Mouse (Mus musculus) splenic B cell, adult 2 months (primary cell): ENCODE data around the gene St3gal5.

Source experiments
- DNase-seq: peaks from one replicate; pipeline ENCODE4 v3.0.0-alpha.2; 2011; ENCODE audit warnings: low read depth, low spot score
- H3K27me3 ChIP-seq: 2 replicates; pipeline ENCODE4 v1.6.1; 2012; ENCODE audit warnings: mild to moderate bottlenecking, low read length, moderate library complexity, mixed read lengths; ENCODE audit not compliant: control insufficient read depth, poor library complexity, insufficient read depth, severe bottlenecking
- H3K36me3 ChIP-seq: 2 replicates; pipeline ENCODE4 v1.6.1; 2012; ENCODE audit warnings: mild to moderate bottlenecking, low read length, moderate library complexity, mixed read lengths; ENCODE audit not compliant: control insufficient read depth, poor library complexity, insufficient read depth, severe bottlenecking

Gene St3gal5

GRCm38 (mm10) chr6:72179562-72180502 is 82.4 kb downstream of the St3gal5 start:
- Histone ChIP-seq H3K27me3 (no peaks in the 10 kb centered on the region), H3K36me3 (no peaks in the 10 kb centered on the region)
- DNase-seq, result no peak

GRCm38 (mm10) chr6:72184576-72184975 is 87.2 kb downstream of the St3gal5 start:
- H3K27me3 ChIP-seq, result no peaks in the 10 kb centered on the region
- DNase-seq, result no peak
- H3K36me3 ChIP-seq, result no peaks in the 10 kb centered on the region

- DNase-seq, result peak; percentile 76
These were observed 88.6 kb downstream of the St3gal5 start for GRCm38 (mm10) chr6:72185893-72186490.

GRCm38 (mm10) chr6:72186809-72187208 is 89.4 kb downstream of the St3gal5 start:
- Histone ChIP-seq H3K27me3 (no peaks in the 10 kb centered on the region), H3K36me3 (no peaks in the 10 kb centered on the region)
- DNase-seq, result no peak

More at GRCm38 (mm10) chr6:72185893-72186490, 88.6 kb downstream of the St3gal5 start:
- no peaks in the 10 kb centered on the region for H3K36me3 ChIP-seq
- H3K27me3 ChIP-seq, result no peaks in the 10 kb centered on the region

- DNase-seq, result no peak
- Histone ChIP-seq H3K36me3 (no peaks in the 10 kb centered on the region), H3K27me3 (no peaks in the 10 kb centered on the region)
These were observed 91.9 kb downstream of the St3gal5 start for GRCm38 (mm10) chr6:72189061-72189863.

GRCm38 (mm10) chr6:72190120-72190519 is 92.7 kb downstream of the St3gal5 start:
- no peaks in the 10 kb centered on the region for H3K36me3 ChIP-seq
- no peak for DNase-seq
- H3K27me3 ChIP-seq, result no peaks in the 10 kb centered on the region

GRCm38 (mm10) chr6:72190577-72190976 is 93.2 kb downstream of the St3gal5 start:
- no peak for DNase-seq
- no peaks in the 10 kb centered on the region for H3K36me3 ChIP-seq
- no peaks in the 10 kb centered on the region for H3K27me3 ChIP-seq

GRCm38 (mm10) chr6:72196660-72197059 is 99.3 kb downstream of the St3gal5 start:
- DNase-seq, result no peak
- Histone ChIP-seq H3K36me3 (no peaks in the 10 kb centered on the region), H3K27me3 (no peaks in the 10 kb centered on the region)

GRCm38 (mm10) chr6:72197515-72197914 is 100.1 kb downstream of the St3gal5 start:
- H3K36me3 ChIP-seq, result no peaks in the 10 kb centered on the region
- DNase-seq, result no peak
- H3K27me3 ChIP-seq, result no peaks in the 10 kb centered on the region

- no peak for DNase-seq
- H3K27me3 ChIP-seq, result no peaks in the 10 kb centered on the region
These were observed 103.3 kb downstream of the St3gal5 start for GRCm38 (mm10) chr6:72200595-72201256.

GRCm38 (mm10) chr6:72202732-72203131 is 105.3 kb downstream of the St3gal5 start:
- no peaks in the 10 kb centered on the region for H3K36me3 ChIP-seq
- DNase-seq, result no peak
- H3K27me3 ChIP-seq, result no peaks in the 10 kb centered on the region

More at GRCm38 (mm10) chr6:72200595-72201256, 103.3 kb downstream of the St3gal5 start:
- H3K36me3 ChIP-seq, result no peaks in the 10 kb centered on the region

GRCm38 (mm10) chr6:72203279-72203678 is 105.9 kb downstream of the St3gal5 start:
- Histone ChIP-seq H3K36me3 (no peaks in the 10 kb centered on the region), H3K27me3 (no peaks in the 10 kb centered on the region)
- no peak for DNase-seq
